Mouse (Mus musculus): ENCODE results near the gene Fam126a.

DNA sequence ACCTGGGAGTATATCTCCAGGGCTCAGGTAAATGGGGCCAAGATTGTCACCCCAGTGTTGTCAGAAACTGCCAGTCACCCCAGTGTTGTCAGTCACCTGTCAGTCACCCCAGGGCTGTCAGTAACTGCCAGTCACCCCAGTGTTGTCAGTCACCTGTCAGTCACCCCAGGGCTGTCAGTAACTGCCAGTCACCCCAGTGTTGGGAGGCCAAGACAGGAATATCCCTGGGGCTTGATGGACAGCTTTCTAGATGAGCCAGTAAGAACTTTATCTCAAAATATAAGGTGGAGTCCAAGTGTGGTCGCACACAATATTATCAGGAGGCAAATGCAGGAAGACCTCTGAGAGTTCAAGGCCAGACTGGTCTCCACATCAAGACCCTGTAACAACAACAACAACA lies 109.2 kb downstream of the Fam126a start:
- TF ChIP-seq CTCF (IDR thresholded peaks at IDR 0.05; ENCODE audit: borderline replicate concordance, insufficient read depth, low read depth, low read length) (no peak), POLR2A (IDR thresholded peaks at IDR 0.05; ENCODE audit: borderline replicate concordance, insufficient read depth, low read length) (no peak)
